Mouse (Mus musculus): ENCODE results near the gene 1110065P20Rik. TPM values are rescaled to one million over a fixed set of nuclear protein-coding genes. Genes with fewer than 3 reads are reported as not detected.

1110065P20Rik gene
- total and polyA plus RNA-seq, 2 experiments from 2014 or later: 141 to 181 TPM

DNA sequence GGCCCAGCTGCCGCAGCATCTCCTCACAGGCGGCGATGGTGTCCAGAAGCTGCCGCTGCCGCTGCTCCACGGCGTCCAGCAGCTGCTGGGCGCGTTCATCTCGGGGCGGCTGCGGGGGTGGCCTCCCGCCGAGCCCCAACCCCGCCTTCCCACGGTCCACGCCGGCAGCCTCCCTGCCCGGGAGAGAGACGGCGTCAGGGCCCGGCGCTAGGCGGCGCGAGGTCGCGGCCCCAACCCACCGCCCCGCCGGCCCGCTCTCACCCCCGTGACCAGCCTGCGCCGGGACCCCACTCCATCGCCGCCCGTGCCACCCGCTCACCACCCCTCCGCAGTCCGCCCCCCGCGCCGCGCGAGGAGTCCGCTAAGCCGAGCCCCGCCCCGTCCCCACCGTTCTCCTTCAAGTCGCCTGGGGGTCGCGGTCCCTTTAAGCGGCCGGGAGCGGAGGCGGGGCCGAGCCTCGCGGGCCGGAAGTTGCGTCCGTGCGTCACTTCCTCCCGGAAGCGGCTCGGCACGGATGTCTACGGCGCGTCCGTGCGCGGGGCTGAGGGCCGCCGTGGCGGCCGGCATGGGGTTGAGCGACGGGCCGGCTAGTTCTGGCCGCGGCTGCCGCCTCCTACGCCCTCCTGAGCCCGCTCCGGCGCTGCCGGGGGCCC lies 609 bp downstream of the 1110065P20Rik start, which contains the start of gene Yrdc:
Gene Yrdc (plus strand): TSS at position 419 of the 653 bp plus-strand sequence.
- TF ChIP-seq CTCF (IDR thresholded peaks at IDR 0.05): peak; percentile 20; the same call in 1 of the 2 replicates
- Histone ChIP-seq H3K9ac (replicated peaks; ENCODE audit: low read length, poor library complexity, severe bottlenecking) (peak within 1 kb of the TSS; percentile 87), H3K27ac (ENCODE audit: low read depth, low read length) (peak within 1 kb of the TSS; percentile 93), H3K36me3 (ENCODE audit: insufficient read depth, low read length) (peaks cover 21% of the 10 kb centered on the region), H3K4me1 (ENCODE audit: insufficient read depth, low read length) (peaks cover 13% of the 10 kb centered on the region), H3K4me2 (ENCODE audit: low read depth, low read length, poor library complexity, severe bottlenecking) (peak within 1 kb of the TSS; percentile 85), H3K4me3 (ENCODE audit: low read depth, low read length) (peak within 1 kb of the TSS; percentile 92), H3K9me3 (ENCODE audit: low read length) (no peaks in the 10 kb centered on the region), H3K27me3 (ENCODE audit: insufficient read depth, low read length) (no peaks in the 10 kb centered on the region)
- peak; percentile 96 for DNase-seq (ENCODE audit: low spot score)
- WGBS: under 1% methylated on average over 72 of the region's 90 CpGs
- peak; percentile 91 for ATAC-seq (ENCODE audit: low FRiP score)

- no peaks in the 10 kb centered on the region for H3K27me3 ChIP-seq (ENCODE audit: insufficient read depth, low read length)
- 2% methylated on average over 24 of the region's 24 CpGs for WGBS
- H3K9me3 ChIP-seq (ENCODE audit: low read length): no peaks in the 10 kb centered on the region
- DNase-seq (ENCODE audit: low spot score) (peak; percentile 95), ATAC-seq (ENCODE audit: low FRiP score) (peak; percentile 58)
- peaks cover 13% of the 10 kb centered on the region for H3K4me1 ChIP-seq (ENCODE audit: insufficient read depth, low read length)
- H3K9ac ChIP-seq (replicated peaks; ENCODE audit: low read length, poor library complexity, severe bottlenecking): peak overlapping the region; percentile 87
- H3K36me3 ChIP-seq (ENCODE audit: insufficient read depth, low read length): peaks cover 18% of the 10 kb centered on the region
- H3K4me2 ChIP-seq (ENCODE audit: low read depth, low read length, poor library complexity, severe bottlenecking): peak overlapping the region; percentile 85
- no peak for TF ChIP-seq CTCF (IDR thresholded peaks at IDR 0.05)
- peak overlapping the region; percentile 93 for H3K27ac ChIP-seq (ENCODE audit: low read depth, low read length)
- H3K4me3 ChIP-seq (ENCODE audit: low read depth, low read length): peak overlapping the region; percentile 92
These were observed 1.2 kb downstream of the 1110065P20Rik start for GRCm38 (mm10) chr4:124849631-124850260.

GRCm38 (mm10) chr4:124847573-124847972 lies 3.4 kb downstream of the 1110065P20Rik start:
- Histone ChIP-seq H3K27me3 (ENCODE audit: insufficient read depth, low read length) (no peaks in the 10 kb centered on the region), H3K4me2 (ENCODE audit: low read depth, low read length, poor library complexity, severe bottlenecking) (no peak overlapping the region), H3K4me3 (ENCODE audit: low read depth, low read length) (no peak overlapping the region), H3K27ac (ENCODE audit: low read depth, low read length) (no peak overlapping the region; the same call in 1 of the 2 replicates), H3K9me3 (ENCODE audit: low read length) (no peaks in the 10 kb centered on the region), H3K9ac (replicated peaks; ENCODE audit: low read length, poor library complexity, severe bottlenecking) (no peak overlapping the region), H3K36me3 (ENCODE audit: insufficient read depth, low read length) (peaks cover 12% of the 10 kb centered on the region), H3K4me1 (ENCODE audit: insufficient read depth, low read length) (peaks cover 13% of the 10 kb centered on the region)
- ATAC-seq (ENCODE audit: low FRiP score) (no peak), DNase-seq (ENCODE audit: low spot score) (peak; percentile 85)
- 4% methylated on average over 8 of the region's 8 CpGs for WGBS
- peak; percentile 88 for TF ChIP-seq CTCF (IDR thresholded peaks at IDR 0.05)

- Histone ChIP-seq H3K36me3 (ENCODE audit: insufficient read depth, low read length) (peaks cover 27% of the 10 kb centered on the region), H3K4me2 (ENCODE audit: low read depth, low read length, poor library complexity, severe bottlenecking) (no peak overlapping the region), H3K4me1 (ENCODE audit: insufficient read depth, low read length) (0 out of 2 replicates have a peak, but pooled peaks cover 2% of the 10 kb centered on the region), H3K27me3 (ENCODE audit: insufficient read depth, low read length) (no peaks in the 10 kb centered on the region), H3K4me3 (ENCODE audit: low read depth, low read length) (no peak overlapping the region), H3K27ac (ENCODE audit: low read depth, low read length) (no peak overlapping the region), H3K9me3 (ENCODE audit: low read length) (no peaks in the 10 kb centered on the region), H3K9ac (replicated peaks; ENCODE audit: low read length, poor library complexity, severe bottlenecking) (no peak overlapping the region)
- TF ChIP-seq CTCF (IDR thresholded peaks at IDR 0.05): peak; percentile 80
- 53% methylated on average over 11 of the region's 11 CpGs for WGBS
- peak; percentile 48; the same call in 1 of the 2 replicates for ATAC-seq (ENCODE audit: low FRiP score)
- peak; percentile 30 for DNase-seq (ENCODE audit: low spot score)
These were observed 7.5 kb downstream of the 1110065P20Rik start for GRCm38 (mm10) chr4:124843493-124843892.

DNA sequence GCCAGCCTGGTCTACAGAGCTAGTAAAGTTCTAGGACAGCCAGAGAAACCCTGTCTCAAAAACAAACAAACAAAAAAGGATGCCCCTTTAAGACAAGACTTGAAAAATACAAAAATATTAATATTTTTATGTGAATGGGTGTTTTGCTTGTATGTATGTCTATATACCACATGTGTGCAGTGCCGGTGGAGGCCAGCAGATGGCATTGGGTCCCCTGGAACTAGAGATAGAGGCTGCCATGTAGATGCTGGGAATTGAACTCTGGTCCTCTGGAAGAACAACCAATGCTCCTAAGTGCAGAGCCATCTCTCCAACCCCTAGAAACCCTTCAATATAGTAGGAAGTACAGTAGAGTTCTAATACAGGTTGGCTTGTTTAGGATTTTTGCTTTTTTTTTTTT lies 10.0 kb downstream of the 1110065P20Rik start:
- WGBS: 100% methylated on average over 1 of the region's 1 CpGs
- DNase-seq (ENCODE audit: low spot score): no peak

More for the DNA sequence above, 10.0 kb downstream of the 1110065P20Rik start:
- Histone ChIP-seq H3K27ac (ENCODE audit: low read depth, low read length) (no peak overlapping the region), H3K4me1 (ENCODE audit: insufficient read depth, low read length) (no peaks in the 10 kb centered on the region), H3K4me2 (ENCODE audit: low read depth, low read length, poor library complexity, severe bottlenecking) (no peak overlapping the region), H3K27me3 (ENCODE audit: insufficient read depth, low read length) (no peaks in the 10 kb centered on the region), H3K36me3 (ENCODE audit: insufficient read depth, low read length) (peaks cover 38% of the 10 kb centered on the region), H3K4me3 (ENCODE audit: low read depth, low read length) (no peak overlapping the region), H3K9ac (replicated peaks; ENCODE audit: low read length, poor library complexity, severe bottlenecking) (no peak overlapping the region), H3K9me3 (ENCODE audit: low read length) (no peaks in the 10 kb centered on the region)
- peak; percentile 43 for TF ChIP-seq CTCF (IDR thresholded peaks at IDR 0.05)
- ATAC-seq (ENCODE audit: low FRiP score): no peak

Measured in midbrain, postnatal 0 days (tissue).